Mouse (Mus musculus) limb, embryonic 11.5 days (tissue): ENCODE data around the gene Srgap3. TPM values are rescaled to one million over a fixed set of nuclear protein-coding genes. Genes with fewer than 3 reads are reported as not detected.

Experiments
- ATAC-seq: fragments of 200-750 bp; cut with Nextera tagmentation; 2 replicates; pipeline ENCODE4 v1.8.0; 2017; ENCODE audit warnings: low read depth; ENCODE audit not compliant: insufficient number of reproducible peaks, low FRiP score, low TSS enrichment
- DNase-seq: peaks from one replicate; pipeline ENCODE4 v3.0.0-alpha.2; 2015; ENCODE audit warnings: low spot score
- H3K27ac ChIP-seq: fragments of 300-500 bp; sonication (generic); replicated peaks from 2 replicates; pipeline ENCODE4 v1.5.1; 2014; ENCODE audit warnings: low read depth, mild to moderate bottlenecking, low read length
- H3K27me3 ChIP-seq: fragments of 300-500 bp; sonication (generic); 2 replicates; pipeline ENCODE4 v1.6.1; 2014; ENCODE audit warnings: mild to moderate bottlenecking, low read length, mixed read lengths; ENCODE audit not compliant: control insufficient read depth, insufficient read depth
- H3K36me3 ChIP-seq: fragments of 300-500 bp; sonication (generic); 2 replicates; pipeline ENCODE4 v1.6.1; 2014; ENCODE audit warnings: mild to moderate bottlenecking, low read length, moderate library complexity, mixed read lengths; ENCODE audit not compliant: control insufficient read depth, insufficient read depth
- H3K4me1 ChIP-seq: fragments of 300-500 bp; sonication (generic); 2 replicates; pipeline ENCODE4 v1.6.1; 2014; ENCODE audit warnings: low read length, mixed read lengths; ENCODE audit not compliant: control insufficient read depth, insufficient read depth
- H3K4me2 ChIP-seq: fragments of 300-500 bp; sonication (generic); 2 replicates; pipeline ENCODE4 v1.6.1; 2014; ENCODE audit warnings: low read depth, mild to moderate bottlenecking, moderate library complexity; ENCODE audit not compliant: severe bottlenecking
- H3K4me3 ChIP-seq: fragments of 300-500 bp; sonication (generic); 2 replicates; pipeline ENCODE4 v1.5.1; 2014; ENCODE audit warnings: low read depth, low read length
- H3K9ac ChIP-seq: fragments of 300-500 bp; sonication (generic); 2 replicates; pipeline ENCODE4 v1.6.1; 2014; ENCODE audit warnings: mild to moderate bottlenecking, low read length
- H3K9me3 ChIP-seq: fragments of 300-500 bp; sonication (generic); 2 replicates; pipeline ENCODE4 v1.6.1; 2016; ENCODE audit warnings: low read length; ENCODE audit not compliant: control insufficient read depth
- WGBS: fragments of 180-500 bp; shearing (Covaris S2); extraction: QIAGEN DNeasy Blood & Tissue Kit; methylation state at CpG from one replicate; pipeline ENCODE4 v1.1.7; 2014; 5-methylcytosine and 5-hydroxymethylcytosine counted together
- polyA plus RNA-seq: library from polyadenylated mRNA; unstranded; fragments of >200 nt; fragmentation: Nextera tagmentation; extraction: Ambion mirVana; gene quantifications from 2 replicates; pipeline ENCODE4 v1.2.1, GENCODE M21; 2014

Srgap3 gene
- polyA plus RNA-seq, 1 experiment from 2014 or later, result 5.3 TPM

- WGBS, result 57% methylated on average over 14 of the region's 14 CpGs
- no peak overlapping the region for H3K9ac ChIP-seq
- ATAC-seq, result no peak
- peaks cover 5% of the 10 kb centered on the region for H3K4me1 ChIP-seq
- H3K9me3 ChIP-seq, result no peaks in the 10 kb centered on the region
- H3K4me2 ChIP-seq, result no peak overlapping the region
- H3K27ac ChIP-seq, result no peak overlapping the region
- no peaks in the 10 kb centered on the region for H3K36me3 ChIP-seq
- no peaks in the 10 kb centered on the region for H3K27me3 ChIP-seq
- DNase-seq, result no peak
- no peak overlapping the region for H3K4me3 ChIP-seq
Observed at GRCm38 (mm10) chr6:112852261-112853235, 94.5 kb downstream of the Srgap3 start.

GRCm38 (mm10) chr6:112850745-112851144 lies 96.3 kb downstream of the Srgap3 start:
- DNase-seq (no peak), ATAC-seq (no peak)
- Histone ChIP-seq H3K4me3 (no peak overlapping the region), H3K27me3 (no peaks in the 10 kb centered on the region), H3K27ac (no peak overlapping the region), H3K9me3 (no peaks in the 10 kb centered on the region), H3K9ac (no peak overlapping the region), H3K4me1 (peaks cover 5% of the 10 kb centered on the region), H3K36me3 (no peaks in the 10 kb centered on the region), H3K4me2 (no peak overlapping the region)
- WGBS, result 71% methylated on average over 5 of the region's 5 CpGs

- DNase-seq, result no peak
Observed at GRCm38 (mm10) chr6:112848629-112849180, 98.4 kb downstream of the Srgap3 start.

GRCm38 (mm10) chr6:112846863-112847262 lies 100.2 kb downstream of the Srgap3 start:
- ATAC-seq, result no peak
- no peak overlapping the region for H3K4me2 ChIP-seq
- 0 out of 2 replicates have a peak, but pooled peaks cover 2% of the 10 kb centered on the region for H3K4me1 ChIP-seq
- no peak overlapping the region for H3K27ac ChIP-seq
- no peaks in the 10 kb centered on the region for H3K9me3 ChIP-seq
- no peak overlapping the region for H3K9ac ChIP-seq
- no peaks in the 10 kb centered on the region for H3K36me3 ChIP-seq
- no peak overlapping the region for H3K4me3 ChIP-seq
- 92% methylated on average over 9 of the region's 9 CpGs for WGBS
- no peaks in the 10 kb centered on the region for H3K27me3 ChIP-seq
- no peak for DNase-seq

More at GRCm38 (mm10) chr6:112848629-112849180, 98.4 kb downstream of the Srgap3 start:
- H3K9me3 ChIP-seq, result no peaks in the 10 kb centered on the region
- H3K27me3 ChIP-seq, result no peaks in the 10 kb centered on the region
- H3K36me3 ChIP-seq, result no peaks in the 10 kb centered on the region
- H3K9ac ChIP-seq, result no peak overlapping the region
- peaks cover 5% of the 10 kb centered on the region for H3K4me1 ChIP-seq
- H3K4me2 ChIP-seq, result no peak overlapping the region
- ATAC-seq, result no peak
- no peak overlapping the region for H3K27ac ChIP-seq
- no peak overlapping the region for H3K4me3 ChIP-seq
- 92% methylated on average over 8 of the region's 8 CpGs for WGBS

GRCm38 (mm10) chr6:112842426-112842825 lies 104.6 kb downstream of the Srgap3 start:
- no peaks in the 10 kb centered on the region for H3K9me3 ChIP-seq
- no peak for DNase-seq
- 0 out of 2 replicates have a peak, but pooled peaks cover 2% of the 10 kb centered on the region for H3K4me1 ChIP-seq
- no peak overlapping the region for H3K27ac ChIP-seq
- WGBS, result 62% methylated on average over 5 of the region's 5 CpGs
- H3K4me3 ChIP-seq, result no peak overlapping the region
- no peaks in the 10 kb centered on the region for H3K36me3 ChIP-seq
- ATAC-seq, result no peak
- H3K4me2 ChIP-seq, result no peak overlapping the region
- H3K27me3 ChIP-seq, result no peaks in the 10 kb centered on the region
- no peak overlapping the region for H3K9ac ChIP-seq

GRCm38 (mm10) chr6:112840400-112840799 lies 106.7 kb downstream of the Srgap3 start:
- Histone ChIP-seq H3K4me2 (no peak overlapping the region), H3K27me3 (no peaks in the 10 kb centered on the region), H3K9me3 (no peaks in the 10 kb centered on the region), H3K4me3 (no peak overlapping the region), H3K9ac (no peak overlapping the region), H3K27ac (no peak overlapping the region), H3K36me3 (no peaks in the 10 kb centered on the region), H3K4me1 (0 out of 2 replicates have a peak, but pooled peaks cover 2% of the 10 kb centered on the region)
- ATAC-seq, result no peak
- WGBS, result 69% methylated on average over 5 of the region's 5 CpGs
- DNase-seq, result no peak

GRCm38 (mm10) chr6:112839391-112839790 lies 107.7 kb downstream of the Srgap3 start:
- H3K4me2 ChIP-seq, result no peak overlapping the region
- no peak overlapping the region for H3K9ac ChIP-seq
- 0 out of 2 replicates have a peak, but pooled peaks cover 2% of the 10 kb centered on the region for H3K4me1 ChIP-seq
- no peak overlapping the region for H3K4me3 ChIP-seq
- no peaks in the 10 kb centered on the region for H3K27me3 ChIP-seq
- H3K9me3 ChIP-seq, result no peaks in the 10 kb centered on the region
- no peak overlapping the region for H3K27ac ChIP-seq
- ATAC-seq, result no peak
- no peaks in the 10 kb centered on the region for H3K36me3 ChIP-seq
- DNase-seq, result no peak
- 71% methylated on average over 3 of the region's 3 CpGs for WGBS

- H3K27me3 ChIP-seq, result no peaks in the 10 kb centered on the region
- WGBS, result 73% methylated on average over 2 of the region's 2 CpGs
- no peak overlapping the region for H3K4me3 ChIP-seq
- ATAC-seq (no peak), DNase-seq (no peak)
- H3K4me2 ChIP-seq, result no peak overlapping the region
- no peak overlapping the region for H3K27ac ChIP-seq
- no peaks in the 10 kb centered on the region for H3K9me3 ChIP-seq
- H3K9ac ChIP-seq, result no peak overlapping the region
- H3K4me1 ChIP-seq, result 0 out of 2 replicates have a peak, but pooled peaks cover 2% of the 10 kb centered on the region
- H3K36me3 ChIP-seq, result no peaks in the 10 kb centered on the region
Observed at GRCm38 (mm10) chr6:112838879-112839278, 108.2 kb downstream of the Srgap3 start.
